Mouse (Mus musculus) brain, adult 2 months (tissue): ENCODE results near the gene Popdc3.
"Not testable (repeated sequence)": the region's sequence is repeated elsewhere in the genome, so short reads cannot be mapped to it uniquely, and the experiment has no call there.

Source experiments
- DNase-seq: peaks from one replicate; pipeline ENCODE4 v3.0.0; 2011; ENCODE audit warnings: low read depth, low spot score

The Popdc3 gene

DNA sequence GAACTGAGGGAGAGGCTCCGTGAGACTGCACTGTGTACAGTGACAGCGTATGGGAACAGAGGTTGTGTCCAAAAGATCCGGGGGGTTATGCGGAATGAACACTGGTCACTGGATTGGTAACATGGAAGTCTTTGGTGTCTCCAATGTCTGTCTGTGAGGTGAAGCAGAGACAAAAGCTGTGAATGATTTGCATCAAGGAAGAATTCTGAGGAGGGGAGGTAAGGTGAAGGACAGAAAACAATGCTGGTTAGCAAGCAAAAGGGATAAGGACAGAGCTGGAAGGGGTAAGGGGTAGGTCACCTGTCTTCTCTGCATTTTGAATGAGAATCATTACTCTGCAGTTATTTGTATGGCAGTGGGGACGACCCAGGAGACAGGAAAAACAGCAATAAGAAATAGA lies 16.6 kb downstream of the Popdc3 start:
- DNase-seq, result no peak

DNA sequence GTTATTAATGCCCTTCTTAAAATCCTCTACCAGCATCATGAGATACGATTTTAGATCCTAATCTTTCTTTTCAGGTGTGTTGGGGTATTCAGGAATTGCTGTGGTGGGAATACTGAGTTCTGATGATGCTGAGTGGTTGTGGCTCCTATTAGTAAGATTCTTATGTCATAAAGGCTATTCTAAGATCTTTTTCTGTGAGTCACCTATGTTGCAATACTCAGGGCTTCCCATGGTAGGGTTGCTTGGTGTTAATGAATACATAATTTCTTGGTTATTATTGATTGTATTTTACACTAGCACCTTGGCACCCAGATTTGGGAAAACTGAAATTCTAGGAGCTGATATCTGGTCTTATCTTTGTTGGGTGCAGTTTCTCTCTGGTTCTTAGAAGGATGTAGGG lies 26.7 kb downstream of the Popdc3 start:
- no peak for DNase-seq

DNA sequence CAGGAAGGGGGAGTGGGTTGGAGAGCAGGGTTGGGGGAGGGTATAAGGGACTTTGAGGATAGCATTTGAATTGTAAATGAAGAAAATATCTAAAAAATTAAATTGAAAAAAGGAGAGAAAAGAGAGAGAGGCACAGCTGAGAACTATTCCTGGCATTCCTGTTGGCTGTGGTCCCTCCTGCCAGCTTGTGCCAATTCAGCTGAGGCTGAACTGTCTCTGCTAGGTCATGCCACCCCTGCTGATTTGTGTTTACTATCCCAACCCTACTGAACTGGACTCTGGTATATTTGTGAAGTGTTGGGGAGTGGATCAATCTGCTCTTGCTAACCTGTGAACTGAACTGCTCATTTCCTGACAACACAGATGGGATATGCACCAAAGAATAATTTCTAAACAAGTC lies 32.3 kb downstream of the Popdc3 start:
- peak; percentile 4 for DNase-seq

DNA sequence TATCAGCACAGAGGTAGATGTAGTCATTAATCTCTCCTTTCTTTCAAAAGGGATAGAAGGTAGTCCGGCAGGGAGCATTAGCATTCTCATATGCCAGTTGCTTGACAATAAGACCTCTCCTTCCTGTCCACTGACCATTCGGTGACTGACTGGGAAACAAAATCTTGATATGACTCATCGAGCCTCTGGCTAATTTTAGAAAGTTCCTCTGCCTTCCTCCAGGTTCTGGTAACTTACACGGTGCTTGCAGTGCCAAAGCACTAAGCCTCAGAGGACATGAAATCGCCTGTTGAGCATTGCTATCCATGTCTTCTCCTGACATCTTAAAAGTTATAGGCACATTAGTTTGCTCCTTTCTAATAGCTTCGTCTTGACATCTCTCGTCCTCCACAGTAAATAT lies 38.8 kb downstream of the Popdc3 start:
- no peak for DNase-seq

DNA sequence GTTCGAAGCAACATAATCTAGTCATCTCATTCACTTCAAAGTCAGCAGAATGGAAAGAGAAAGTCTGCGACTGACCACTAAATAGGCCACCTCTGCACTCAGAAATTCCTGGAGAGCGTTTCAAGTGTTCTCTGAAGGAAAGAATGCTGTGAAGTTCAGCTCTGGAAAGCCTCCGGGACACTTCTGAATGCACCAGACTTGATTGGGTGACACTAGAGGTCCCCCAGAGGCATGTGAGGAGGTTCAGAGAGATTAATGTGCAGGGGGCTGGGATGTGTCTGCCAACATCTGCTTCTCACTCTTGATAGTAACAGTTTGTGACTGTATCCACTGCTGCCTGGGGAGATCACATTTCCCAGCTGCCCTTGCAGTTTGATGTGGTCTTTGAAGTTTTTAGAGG lies 52.1 kb downstream of the Popdc3 start:
- no peak for DNase-seq

DNA sequence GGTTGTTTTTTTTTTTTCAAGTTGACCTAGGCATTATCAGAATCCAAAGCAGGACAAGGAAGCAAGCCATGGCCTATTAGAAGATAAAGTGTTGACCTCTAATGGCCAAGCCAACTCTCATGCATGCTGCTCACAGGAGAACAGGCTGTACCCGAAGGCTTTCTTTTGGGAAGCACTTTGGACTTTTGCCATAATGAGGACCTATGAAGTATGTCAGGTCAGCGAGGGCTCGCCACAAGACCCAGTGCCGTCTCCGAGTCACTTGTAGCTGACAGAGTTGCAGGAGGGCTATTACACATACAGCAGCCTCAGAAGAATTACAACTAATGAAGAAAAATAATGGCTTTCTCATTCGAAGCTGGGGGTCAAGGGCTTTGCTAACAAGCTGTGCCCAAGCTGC lies 55.5 kb downstream of the Popdc3 start:
- DNase-seq, result no peak

DNA sequence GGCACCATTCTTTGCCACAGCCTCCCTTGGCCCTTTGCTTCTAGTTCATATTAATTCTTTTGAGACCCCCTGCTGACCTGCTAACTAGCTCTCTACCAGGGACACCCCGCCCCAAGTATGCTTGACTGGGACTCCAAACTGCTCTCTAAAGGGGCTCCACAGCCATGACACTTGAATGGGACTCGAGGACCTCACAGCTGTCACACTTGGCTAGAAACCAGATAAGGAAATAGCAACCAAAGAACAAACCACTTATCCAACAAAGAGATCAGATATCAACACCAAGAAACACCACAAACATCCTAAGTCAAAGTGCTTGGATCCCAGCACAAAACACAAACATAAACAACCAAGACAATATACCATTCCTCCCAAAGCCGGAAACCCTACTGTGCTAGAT lies 58.4 kb downstream of the Popdc3 start:
- no peak for DNase-seq

DNA sequence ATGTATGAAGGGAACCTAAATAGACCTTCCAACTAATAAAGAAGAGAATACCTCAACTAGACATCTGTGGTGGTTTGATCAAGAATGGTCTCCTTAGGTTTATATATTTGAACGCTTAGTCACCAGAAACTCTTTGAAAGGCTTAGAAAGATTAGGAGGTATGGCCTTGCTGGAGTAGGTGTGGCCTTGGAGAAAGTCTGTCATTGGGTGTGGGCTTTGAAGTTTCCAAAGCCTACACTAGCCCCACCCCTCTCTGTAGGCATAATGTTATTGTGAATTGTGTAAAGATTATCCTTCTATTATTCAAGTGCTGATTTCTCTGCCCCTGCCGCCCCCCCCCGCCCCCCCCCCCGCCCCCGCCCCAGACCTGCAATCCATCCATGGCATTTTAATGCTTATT lies 59.6 kb downstream of the Popdc3 start:
- DNase-seq, result no peak

DNA sequence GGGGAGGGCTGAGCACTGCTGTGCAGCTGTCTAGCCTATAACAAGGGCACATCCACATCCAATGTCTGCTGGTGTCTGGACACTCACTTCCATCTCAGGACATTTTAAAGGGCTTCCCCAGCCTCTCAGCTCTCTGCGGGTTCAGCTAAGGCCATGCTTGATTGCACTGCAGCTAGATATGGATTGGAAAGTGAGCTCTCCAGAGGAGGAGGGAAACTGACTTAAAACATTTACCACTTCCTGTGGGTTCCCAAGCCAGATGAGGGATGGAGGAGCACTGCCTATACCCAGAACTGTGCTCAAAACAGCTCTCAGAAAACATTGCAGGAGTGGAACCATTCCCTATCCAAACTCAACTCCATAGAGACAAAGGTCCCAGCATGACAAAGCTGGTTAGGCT lies 82.6 kb downstream of the Popdc3 start:
- DNase-seq, result no peak

DNA sequence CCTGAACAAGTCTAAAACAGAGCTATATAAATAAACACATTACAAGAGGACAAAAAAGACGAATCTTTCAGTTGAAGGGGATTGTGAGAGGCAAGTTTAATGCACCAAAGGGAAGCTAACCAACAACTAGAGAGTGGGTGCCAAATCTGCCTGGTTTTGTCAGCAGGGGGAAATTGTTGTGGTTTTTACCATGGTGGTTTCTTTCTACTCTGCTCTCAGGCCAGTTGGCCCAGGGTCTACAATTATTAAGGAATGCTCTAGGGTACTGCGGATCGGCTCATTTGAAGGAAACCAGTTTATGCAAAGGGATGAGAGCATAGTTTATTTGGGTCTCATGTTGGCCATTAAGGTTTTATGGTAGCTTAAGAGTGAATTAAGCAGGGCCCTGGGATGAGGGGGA lies 84.2 kb downstream of the Popdc3 start:
- DNase-seq, result no peak

DNA sequence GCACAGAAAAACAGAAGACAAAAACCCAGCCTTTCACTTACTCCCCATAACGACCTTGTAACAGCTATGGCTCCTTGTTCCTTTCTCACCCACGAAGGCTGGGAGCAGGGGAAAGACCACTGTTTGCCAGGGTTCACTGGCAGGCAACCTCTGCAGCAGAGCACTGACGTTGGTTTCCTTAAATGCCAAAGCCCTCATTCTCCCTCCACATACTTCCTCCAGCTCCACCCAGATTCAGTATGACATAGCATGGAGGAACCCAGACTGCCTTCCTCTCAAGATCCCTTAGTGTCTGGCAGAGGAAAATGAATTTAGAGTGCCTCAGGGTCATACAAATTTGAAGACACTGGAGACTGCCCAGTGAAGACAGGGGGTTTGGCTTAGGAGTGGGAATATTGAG lies 98.6 kb downstream of the Popdc3 start:
- DNase-seq, result no peak

DNA sequence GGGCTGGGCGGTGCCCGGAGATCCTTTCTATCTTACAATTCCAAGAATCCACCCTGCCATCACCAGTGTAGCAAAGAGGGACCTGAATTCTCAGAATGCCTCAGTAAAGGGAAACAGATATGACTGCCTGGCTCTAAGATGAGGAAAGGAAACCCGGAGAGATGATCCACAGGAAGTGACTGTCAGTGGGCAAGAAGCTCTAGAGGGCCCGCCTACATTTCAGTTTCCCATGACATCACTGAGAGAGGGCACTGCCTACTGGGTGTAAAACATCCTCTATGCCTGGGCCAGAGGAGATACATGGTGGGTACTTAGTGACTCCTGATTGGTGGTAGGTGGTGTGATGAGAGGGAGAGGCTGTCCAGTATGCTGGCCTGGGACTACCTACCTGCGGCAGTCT lies 99.1 kb downstream of the Popdc3 start:
- no peak for DNase-seq

DNA sequence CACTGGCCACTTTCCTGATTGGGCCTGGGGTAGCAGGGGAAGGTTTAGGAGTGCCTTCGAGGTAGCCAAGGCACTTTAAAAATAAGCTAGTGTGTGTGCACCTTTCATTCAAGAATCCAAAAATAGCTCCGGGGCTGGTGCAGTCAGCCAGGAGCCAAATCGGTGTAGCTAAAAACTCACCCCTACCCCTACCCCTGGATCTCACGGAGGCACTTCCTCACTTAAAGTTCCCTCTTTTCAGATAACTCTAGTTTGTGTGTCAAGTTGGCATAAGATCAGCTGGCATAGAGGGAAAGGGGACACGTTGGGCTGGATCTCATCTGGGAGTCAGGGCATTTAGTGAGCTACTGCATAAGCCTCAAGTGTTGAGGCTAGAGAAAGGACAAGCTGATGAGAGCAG lies 107.8 kb downstream of the Popdc3 start:
- no peak for DNase-seq

DNA sequence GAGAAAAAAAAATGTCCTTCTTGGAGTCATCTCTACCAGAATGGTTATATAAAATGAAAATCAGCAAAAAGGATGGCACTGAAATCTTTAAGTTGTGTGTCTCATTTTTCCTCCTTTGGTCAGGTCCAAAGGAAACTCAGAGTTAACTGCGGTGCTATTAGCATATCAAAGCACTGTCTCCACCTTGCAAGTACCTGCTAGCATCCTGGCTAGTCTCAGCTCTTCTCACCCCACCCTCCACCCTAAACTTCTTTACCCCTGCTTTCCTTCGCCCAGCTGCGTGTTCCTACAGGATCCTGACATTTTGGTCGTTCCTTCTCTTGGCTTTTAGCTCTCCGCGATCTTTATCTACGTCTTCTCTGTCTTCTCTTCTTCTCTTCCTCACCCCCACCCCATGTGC lies 110.5 kb downstream of the Popdc3 start:
- DNase-seq, result no peak

DNA sequence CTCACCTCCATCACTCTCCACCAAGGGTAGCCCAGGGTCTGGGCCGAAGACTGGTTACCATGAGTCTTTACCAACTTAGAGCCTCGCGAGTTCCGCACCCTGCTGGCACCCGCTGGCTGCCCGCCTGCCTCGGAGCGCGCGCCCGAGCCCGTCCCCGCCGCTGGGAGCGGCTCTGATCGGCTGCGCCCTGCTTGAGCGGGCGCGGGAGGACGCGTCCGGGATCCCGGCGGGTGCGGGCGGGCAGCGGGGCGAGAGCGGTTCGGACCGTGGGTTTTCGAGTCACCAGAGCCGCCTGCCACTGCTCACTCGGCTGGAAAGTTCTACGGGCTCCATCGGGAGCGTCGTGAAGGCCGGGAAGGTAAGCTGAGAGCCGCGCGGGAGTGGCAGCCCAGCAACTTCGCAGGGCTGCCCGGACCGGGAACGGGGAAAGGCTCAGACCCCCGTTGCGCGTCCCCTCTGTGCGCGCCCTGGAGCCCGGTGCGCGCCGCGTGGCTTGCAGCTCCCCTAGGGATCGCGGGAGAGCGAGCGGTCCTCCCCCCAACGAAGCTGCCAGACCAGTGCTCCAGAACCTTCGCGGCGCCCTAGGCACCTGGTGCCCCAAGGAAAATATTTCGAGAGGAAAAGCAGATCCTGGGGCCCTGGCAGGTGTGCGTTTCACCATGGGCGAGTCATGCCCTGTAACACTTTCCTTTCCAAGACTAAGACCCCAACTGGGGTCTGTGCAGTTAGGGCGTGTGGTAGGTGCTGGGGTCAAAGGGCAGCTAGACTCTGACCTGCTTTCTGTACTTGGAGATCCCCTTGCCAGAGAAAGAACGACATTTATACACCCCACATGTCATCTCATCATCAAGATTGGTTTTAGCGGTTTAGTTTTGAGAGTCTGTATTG lies 111.6 kb downstream of the Popdc3 start:
- peak; percentile 8 for DNase-seq

DNA sequence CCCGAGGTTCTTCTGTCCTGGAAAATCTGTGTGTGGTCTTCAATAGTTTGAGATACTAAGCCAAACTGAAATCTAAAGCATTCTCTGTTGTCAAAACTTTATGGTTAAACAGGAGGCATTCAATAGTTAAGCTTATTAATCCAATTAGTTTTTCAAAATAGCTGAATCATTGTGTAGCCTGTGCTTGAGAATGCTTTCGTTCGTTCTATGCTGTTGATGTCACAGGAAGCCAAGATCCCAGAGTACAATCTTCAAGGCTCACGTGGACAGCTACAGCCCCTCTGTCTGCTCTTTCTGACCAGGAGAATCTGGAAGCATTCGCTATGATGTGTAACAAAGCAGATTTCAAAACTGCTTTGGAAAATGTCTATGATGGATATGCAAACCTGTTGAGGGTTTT lies 112.7 kb downstream of the Popdc3 start:
- no peak for DNase-seq

DNA sequence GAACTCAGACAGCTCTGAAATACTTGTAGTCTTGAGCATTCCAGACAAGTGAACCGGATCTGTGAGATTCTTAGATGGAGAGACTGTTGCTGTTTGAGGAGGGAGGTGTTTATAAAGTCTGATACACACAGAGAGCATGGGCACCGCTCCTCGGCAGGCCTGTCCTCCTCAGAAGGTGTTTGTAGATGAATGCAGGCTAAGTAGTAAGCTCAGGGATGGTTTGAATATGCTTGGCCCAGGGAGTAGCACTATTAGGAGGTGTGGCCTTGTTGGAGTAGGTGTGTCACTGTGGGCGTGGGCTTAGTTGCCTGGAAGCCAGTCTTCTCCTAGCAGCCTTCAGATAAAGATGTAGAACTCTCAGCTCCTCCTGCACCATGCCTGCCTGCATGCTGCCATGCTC lies 114.3 kb downstream of the Popdc3 start:
- not testable (repeated sequence) for DNase-seq

DNA sequence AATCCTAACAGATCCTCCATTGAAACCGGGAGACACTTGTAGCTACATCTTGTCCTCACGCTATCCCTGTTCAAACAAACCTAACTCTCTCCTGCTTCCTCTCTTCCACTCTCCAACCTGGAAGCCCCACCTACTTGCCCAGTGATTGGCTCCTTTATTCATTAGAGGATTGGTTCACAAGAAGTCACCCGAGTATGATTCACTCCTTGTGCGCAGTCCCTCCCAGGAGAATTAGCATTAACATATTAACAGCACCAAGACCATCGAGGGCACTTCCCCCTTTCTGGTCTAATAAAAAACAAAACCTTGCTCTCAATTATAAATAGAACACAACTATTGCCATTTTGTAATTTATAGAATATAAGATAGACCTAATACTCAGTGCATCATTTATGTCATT lies 117.2 kb downstream of the Popdc3 start:
- DNase-seq, result no peak

DNA sequence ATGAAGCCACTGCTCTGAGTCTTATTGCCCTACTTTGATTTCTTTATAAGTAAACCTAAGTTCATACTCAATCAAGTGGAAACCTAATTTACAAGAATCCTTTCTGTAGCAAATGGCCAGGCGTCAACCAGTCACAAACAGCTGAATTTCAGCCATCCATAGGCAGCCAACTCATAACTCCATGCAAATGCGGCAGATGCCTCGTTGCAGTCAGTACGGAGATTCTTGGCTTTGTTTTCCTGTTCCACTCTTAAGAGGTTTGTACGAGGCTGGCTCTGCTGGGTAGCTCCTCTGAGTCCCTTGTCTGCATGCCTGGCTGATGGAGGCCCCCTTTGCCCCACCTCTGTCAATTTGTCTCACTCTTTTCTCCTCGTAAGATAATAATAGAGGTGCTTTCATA lies 120.6 kb downstream of the Popdc3 start:
- DNase-seq, result peak; percentile 15

DNA sequence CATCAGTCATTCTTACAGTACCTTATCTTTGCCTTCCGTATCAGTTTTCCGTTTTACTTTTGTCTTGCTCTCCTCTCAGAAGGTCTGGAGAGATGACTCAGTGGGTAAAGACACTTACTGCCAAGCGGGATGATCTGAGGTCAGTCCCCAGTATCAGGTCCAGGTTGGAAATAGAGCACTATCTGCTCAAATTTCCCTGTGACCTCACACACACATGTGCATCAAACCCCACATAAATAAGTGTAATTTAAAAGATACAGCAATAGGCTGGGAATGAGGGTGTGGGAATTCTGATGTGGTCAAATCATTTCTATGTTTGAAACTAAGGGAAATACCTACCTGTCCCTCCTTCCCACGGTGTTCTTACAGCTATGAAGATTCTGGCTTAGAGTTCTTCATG lies 121.6 kb downstream of the Popdc3 start:
- DNase-seq, result no peak

DNA sequence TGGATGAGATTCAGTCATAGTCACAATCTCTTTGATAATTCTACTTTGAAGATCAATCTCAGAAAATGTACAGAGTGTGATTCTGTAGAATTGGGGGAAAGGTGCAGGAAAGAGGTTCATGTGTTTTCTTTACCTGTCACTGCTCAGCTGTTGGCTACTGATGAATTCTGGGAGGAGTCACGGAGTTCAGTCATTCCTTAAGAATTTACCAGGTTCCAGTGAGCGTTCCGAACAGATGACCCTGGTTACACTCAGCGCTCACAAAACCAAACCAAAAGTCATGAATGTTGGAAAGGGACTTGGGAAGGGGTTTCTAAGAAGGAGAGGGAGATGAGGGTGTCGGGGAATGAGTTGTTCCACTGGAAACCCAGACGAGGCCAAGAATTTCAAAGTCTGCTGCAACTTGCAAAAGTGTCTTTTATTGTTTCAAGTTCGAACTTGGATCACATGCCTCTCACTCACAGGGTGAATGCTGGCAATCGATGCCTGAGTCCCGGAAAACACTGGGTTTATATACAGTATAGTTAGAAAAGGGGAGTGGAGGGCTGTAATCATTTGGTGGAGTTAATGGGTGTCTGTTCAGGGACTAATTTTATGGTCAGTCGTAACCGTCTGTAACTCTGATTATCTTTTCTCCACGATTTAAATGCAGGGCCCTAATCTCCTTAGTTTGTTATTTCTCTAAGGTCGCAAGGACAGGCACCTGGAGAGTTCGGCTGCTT lies 125.6 kb downstream of the Popdc3 start:
- DNase-seq, result no peak

DNA sequence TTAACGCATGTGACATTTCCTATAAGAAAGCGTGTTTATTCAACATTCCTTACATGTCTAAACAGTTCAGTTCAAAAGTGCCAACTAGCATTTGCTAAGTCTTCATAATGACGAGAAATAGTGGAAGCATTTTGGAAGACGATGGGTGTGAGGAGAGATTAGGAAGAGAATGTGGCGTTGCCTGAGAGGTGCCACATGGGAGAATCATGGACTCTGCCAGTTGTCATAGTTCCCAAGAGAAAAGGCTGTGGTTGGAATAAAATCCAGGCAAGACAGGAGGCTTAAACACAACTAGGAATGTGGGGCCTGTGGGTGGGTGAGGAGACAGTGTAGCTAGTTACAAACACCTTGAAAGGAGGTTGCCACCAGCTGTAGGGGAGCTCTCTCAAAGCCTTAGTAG lies 127.3 kb downstream of the Popdc3 start:
- DNase-seq, result no peak

DNA sequence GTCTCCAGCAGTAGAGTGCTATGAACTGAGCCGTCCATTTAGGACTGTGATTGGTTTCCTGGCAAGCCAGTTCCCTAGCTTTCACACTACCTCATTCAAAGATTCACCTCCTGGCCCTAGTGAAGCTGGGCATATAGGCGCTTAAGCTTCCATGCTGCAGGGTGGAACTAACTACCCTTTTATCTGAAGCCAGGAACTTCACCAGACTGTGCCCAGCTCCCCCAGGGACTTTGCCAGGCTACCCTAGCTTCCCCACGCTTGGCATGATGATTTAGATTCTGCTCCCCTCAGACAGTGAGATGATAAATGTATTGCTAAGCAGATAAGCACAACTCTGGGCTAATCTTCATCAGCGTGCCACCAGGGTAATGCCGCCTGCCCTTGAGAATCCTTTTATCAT lies 133.2 kb downstream of the Popdc3 start:
- no peak for DNase-seq
